Mouse (Mus musculus) cortical plate, adult 2 months (tissue): ENCODE measurements around the gene Dmgdh.

Source experiments
- CTCF ChIP-seq: fragments of 200-500 bp; IDR thresholded peaks from 2 replicates; pipeline ENCODE4 v1.5.1; 2011; ENCODE audit warnings: mild to moderate bottlenecking, control low read depth, low read length; ENCODE audit not compliant: insufficient read depth; ENCODE audit errors: extremely low read depth
- POLR2A ChIP-seq: fragments of 200-500 bp; IDR thresholded peaks from 2 replicates; pipeline ENCODE4 v1.6.1; 2011; ENCODE audit warnings: mild to moderate bottlenecking, low read length, control low read depth; ENCODE audit not compliant: insufficient read depth; ENCODE audit errors: extremely low read depth

GRCm38 (mm10) chr13:93639636-93640035 is 34.6 kb upstream of the Dmgdh start:
- TF ChIP-seq CTCF (no peak), POLR2A (no peak)
